Mouse (Mus musculus) stomach, embryonic 16.5 days (tissue): Measurements from ENCODE around the gene Lpar3. TPM values are rescaled to one million over a fixed set of nuclear protein-coding genes. Genes with fewer than 3 reads are reported as not detected.
A peak's percentile ranks its signal among the peaks of the same experiment; 100 is the strongest.

Experiments
- ATAC-seq: fragments of 200-750 bp; cut with Nextera tagmentation; 2 replicates; pipeline ENCODE4 v1.8.0; 2017; ENCODE audit warnings: moderate number of reproducible peaks, moderate TSS enrichment; ENCODE audit not compliant: insufficient read depth, low FRiP score
- H3K27ac ChIP-seq: fragments of 300-500 bp; sonication (generic); 2 replicates; pipeline ENCODE4 v1.5.1; 2014; ENCODE audit warnings: low read length
- H3K27me3 ChIP-seq: fragments of 300-500 bp; sonication (generic); 2 replicates; pipeline ENCODE4 v1.6.1; 2014; ENCODE audit warnings: low read length, control low read depth, mixed read lengths; ENCODE audit not compliant: control insufficient read depth, insufficient read depth
- H3K36me3 ChIP-seq: fragments of 300-500 bp; sonication (generic); 2 replicates; pipeline ENCODE4 v1.6.1; 2014; ENCODE audit warnings: low read length; ENCODE audit not compliant: control insufficient read depth, insufficient read depth
- H3K4me1 ChIP-seq: fragments of 300-500 bp; sonication (generic); 2 replicates; pipeline ENCODE4 v1.6.1; 2014; ENCODE audit warnings: low read length, control low read depth, mixed read lengths; ENCODE audit not compliant: control insufficient read depth, insufficient read depth
- H3K4me2 ChIP-seq: fragments of 300-500 bp; sonication (generic); 2 replicates; pipeline ENCODE4 v1.6.1; 2014; ENCODE audit warnings: low read depth, low read length, mixed read lengths
- H3K4me3 ChIP-seq: fragments of 300-500 bp; sonication (generic); replicated peaks from 2 replicates; pipeline ENCODE4 v1.5.1; 2014; ENCODE audit warnings: mild to moderate bottlenecking, low read length
- H3K9ac ChIP-seq: fragments of 300-500 bp; sonication (generic); 2 replicates; pipeline ENCODE4 v1.6.1; 2014; ENCODE audit warnings: low read length
- H3K9me3 ChIP-seq: fragments of 300-500 bp; sonication (generic); replicated peaks from 2 replicates; pipeline ENCODE4 v1.6.1; 2016; ENCODE audit warnings: low read length, control low read depth; ENCODE audit not compliant: control insufficient read depth
- WGBS: fragments of 180-500 bp; shearing (Covaris S2); extraction: QIAGEN DNeasy Blood & Tissue Kit; methylation state at CpG from one replicate; pipeline ENCODE4 v1.1.7; 2014; 5-methylcytosine and 5-hydroxymethylcytosine counted together
- polyA plus RNA-seq: library from polyadenylated mRNA; unstranded; fragments of >200 nt; fragmentation: Nextera tagmentation; extraction: Ambion mirVana; gene quantifications from 2 replicates; pipeline ENCODE4 v1.2.1, GENCODE M21; 2015

Gene Lpar3
- polyA plus RNA-seq, result 1.3 and 1.4 TPM in 2 replicates

DNA sequence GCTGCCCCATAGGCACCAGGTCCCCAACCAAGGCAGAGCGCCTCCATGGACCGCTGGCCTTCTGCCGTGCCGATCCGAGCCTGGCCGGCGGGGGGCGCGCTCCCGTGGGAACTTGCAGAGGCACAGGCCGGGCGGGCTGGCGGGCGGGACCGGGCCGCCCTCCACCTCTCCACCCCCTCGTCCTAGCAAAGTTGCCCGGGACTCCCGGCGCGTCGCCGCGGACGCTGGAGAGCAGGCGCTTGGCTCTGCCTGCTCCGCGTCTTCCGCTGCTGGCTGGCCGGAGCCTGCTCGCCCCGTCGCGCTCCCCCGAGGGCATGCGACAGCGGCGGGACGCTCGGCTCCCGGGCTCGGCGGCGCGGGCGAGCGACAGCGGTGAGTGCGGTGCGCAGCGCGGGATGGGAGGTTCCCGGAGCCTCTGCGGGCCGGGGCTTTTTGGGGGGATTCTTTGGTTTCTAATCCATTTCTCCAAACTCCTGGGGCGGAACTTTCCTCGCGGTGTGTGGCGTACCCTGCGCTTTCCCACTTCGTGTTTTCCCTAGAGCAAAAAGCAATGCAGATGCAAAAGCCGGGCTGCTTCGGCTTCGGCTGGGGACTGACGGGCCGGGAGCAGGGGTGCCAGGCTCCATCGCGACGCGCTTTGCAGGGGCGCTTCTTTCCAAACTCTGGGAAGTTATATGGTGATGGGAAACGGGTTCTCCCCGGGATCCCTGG lies at the start of gene Lpar3:
Gene Lpar3 (plus strand): TSS at position 188 of the 711 bp plus-strand sequence.
- WGBS, result 1% methylated on average over 72 of the region's 73 CpGs
- no peaks in the 10 kb centered on the region for H3K4me1 ChIP-seq
- H3K9ac ChIP-seq, result peak within 1 kb of the TSS; percentile 65

DNA sequence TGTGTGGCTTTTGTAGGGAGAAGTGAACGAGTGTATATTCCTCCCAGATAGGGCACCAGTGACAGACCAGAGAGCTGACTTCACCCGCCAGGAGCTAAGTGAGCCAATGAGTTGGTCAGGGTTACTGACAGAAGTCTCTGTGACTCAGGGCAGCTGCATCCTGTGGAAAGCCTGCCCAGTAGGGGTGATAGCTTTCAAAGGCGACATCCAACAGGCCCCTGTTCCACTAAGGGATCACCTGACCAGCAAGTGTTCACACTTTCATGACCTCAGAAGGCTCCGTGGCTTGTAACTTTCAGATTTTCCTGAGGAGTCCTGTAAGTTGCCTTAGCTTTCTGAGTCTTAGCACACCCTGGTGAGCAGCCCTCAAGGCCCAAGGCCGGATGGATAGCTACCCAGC lies 47.7 kb upstream of the Lpar3 start:
- no peak overlapping the region for H3K9ac ChIP-seq
- no peak overlapping the region for H3K4me2 ChIP-seq
- 64% methylated on average over 5 of the region's 5 CpGs for WGBS
- H3K36me3 ChIP-seq, result no peaks in the 10 kb centered on the region
- no peaks in the 10 kb centered on the region for H3K9me3 ChIP-seq
- H3K4me3 ChIP-seq, result no peak overlapping the region
- no peak overlapping the region for H3K27ac ChIP-seq
- H3K27me3 ChIP-seq, result no peaks in the 10 kb centered on the region
- H3K4me1 ChIP-seq, result no peaks in the 10 kb centered on the region
- ATAC-seq, result no peak

More for the DNA sequence above, at the start of gene Lpar3:
- Histone ChIP-seq H3K4me2 (peak within 1 kb of the TSS; percentile 86), H3K4me3 (peak within 1 kb of the TSS; percentile 55), H3K36me3 (no peaks in the 10 kb centered on the region), H3K9me3 (no peaks in the 10 kb centered on the region), H3K27me3 (peaks cover 20% of the 10 kb centered on the region), H3K27ac (no peak within 1 kb of the TSS)
- ATAC-seq, result peak; percentile 85

DNA sequence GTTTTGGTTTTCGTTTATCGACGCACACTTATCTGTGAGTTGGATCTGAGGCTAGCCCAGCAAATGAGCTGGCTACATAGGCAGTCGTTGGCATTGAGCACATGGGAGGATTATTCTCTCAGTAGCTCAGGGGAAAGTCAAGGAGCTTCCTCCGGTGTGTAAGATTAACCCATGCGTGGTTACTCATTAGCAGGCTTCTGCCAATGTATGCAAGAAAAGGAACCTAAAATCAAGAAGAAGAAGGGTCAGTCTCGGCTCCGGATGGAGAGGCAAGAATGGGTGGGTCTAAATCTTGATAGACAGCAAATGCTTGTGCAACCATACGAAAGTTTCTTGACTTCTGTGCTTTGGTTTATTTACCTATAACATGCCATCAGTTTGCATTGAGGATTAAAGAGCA lies 46.5 kb upstream of the Lpar3 start:
- H3K4me3 ChIP-seq, result no peak overlapping the region
- no peaks in the 10 kb centered on the region for H3K27me3 ChIP-seq

GRCm38 (mm10) chr3:146177295-146177694 lies 43.5 kb upstream of the Lpar3 start:
- peak overlapping the region; percentile 68 for H3K4me2 ChIP-seq
- H3K27ac ChIP-seq, result no peak overlapping the region
- no peaks in the 10 kb centered on the region for H3K36me3 ChIP-seq
- H3K27me3 ChIP-seq, result no peaks in the 10 kb centered on the region
- 61% methylated on average over 7 of the region's 7 CpGs for WGBS
- H3K9ac ChIP-seq, result no peak overlapping the region
- H3K4me3 ChIP-seq, result no peak overlapping the region
- H3K9me3 ChIP-seq, result no peaks in the 10 kb centered on the region
- H3K4me1 ChIP-seq, result no peaks in the 10 kb centered on the region; the same call in 1 of the 2 replicates
- ATAC-seq, result no peak

More for the DNA sequence above, 46.5 kb upstream of the Lpar3 start:
- Histone ChIP-seq H3K36me3 (no peaks in the 10 kb centered on the region), H3K27ac (no peak overlapping the region), H3K9me3 (no peaks in the 10 kb centered on the region), H3K4me2 (no peak overlapping the region), H3K9ac (no peak overlapping the region), H3K4me1 (no peaks in the 10 kb centered on the region; the same call in 1 of the 2 replicates)
- ATAC-seq, result no peak
- 79% methylated on average over 9 of the region's 9 CpGs for WGBS

DNA sequence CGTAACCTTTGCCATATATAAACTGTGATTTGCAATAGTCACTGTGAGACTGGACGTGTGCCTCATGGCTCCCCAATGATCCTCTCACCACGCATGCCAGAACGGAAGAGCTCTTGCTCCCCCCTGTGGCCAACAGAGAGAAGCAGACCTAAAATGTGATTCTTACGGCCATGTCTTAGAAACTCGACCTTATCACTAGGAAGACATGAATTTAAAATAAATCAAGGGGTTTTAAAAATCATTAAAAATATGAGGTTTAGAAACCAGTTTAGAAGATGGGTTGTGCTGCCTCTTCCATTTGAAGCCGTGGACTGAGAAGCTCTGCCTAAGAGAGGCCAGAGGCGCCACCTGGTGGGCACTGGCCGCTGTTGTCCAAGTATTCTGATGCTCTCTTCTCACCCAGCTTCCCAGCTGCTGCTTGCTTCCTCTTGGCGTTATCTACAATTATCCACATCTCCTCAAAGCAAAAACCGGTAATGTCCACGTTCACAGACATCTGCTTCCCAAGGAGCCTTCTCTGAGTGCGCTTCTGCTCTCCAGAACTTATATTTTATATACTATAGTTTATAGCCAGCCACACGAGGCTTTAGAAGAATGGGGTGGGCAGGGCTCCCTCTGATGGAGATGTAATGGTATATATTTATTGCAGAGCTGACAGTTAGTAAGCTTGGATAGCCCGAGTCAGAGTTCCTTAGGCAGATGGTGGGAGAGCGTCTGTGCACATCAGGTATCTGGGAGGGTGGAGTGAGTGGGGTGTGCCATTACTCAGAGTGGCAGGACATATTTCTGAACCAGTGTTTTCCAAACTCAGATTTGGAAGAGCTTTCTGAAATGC lies 42.8 kb upstream of the Lpar3 start:
- H3K27me3 ChIP-seq, result no peaks in the 10 kb centered on the region
- ATAC-seq, result peak; percentile 61; the same call in 1 of the 2 replicates
- 5% methylated on average over 16 of the region's 16 CpGs for whole genome bisulfite sequencing
- H3K4me3 ChIP-seq, result peak overlapping the region; percentile 37
- H3K27ac ChIP-seq, result no peak overlapping the region
- 0 out of 2 replicates have a peak overlapping the region, but pooled peaks have one; percentile 59 for H3K9ac ChIP-seq
- no peaks in the 10 kb centered on the region for H3K9me3 ChIP-seq
- H3K4me1 ChIP-seq, result no peaks in the 10 kb centered on the region; the same call in 1 of the 2 replicates
- H3K36me3 ChIP-seq, result no peaks in the 10 kb centered on the region
- peak overlapping the region; percentile 68 for H3K4me2 ChIP-seq

DNA sequence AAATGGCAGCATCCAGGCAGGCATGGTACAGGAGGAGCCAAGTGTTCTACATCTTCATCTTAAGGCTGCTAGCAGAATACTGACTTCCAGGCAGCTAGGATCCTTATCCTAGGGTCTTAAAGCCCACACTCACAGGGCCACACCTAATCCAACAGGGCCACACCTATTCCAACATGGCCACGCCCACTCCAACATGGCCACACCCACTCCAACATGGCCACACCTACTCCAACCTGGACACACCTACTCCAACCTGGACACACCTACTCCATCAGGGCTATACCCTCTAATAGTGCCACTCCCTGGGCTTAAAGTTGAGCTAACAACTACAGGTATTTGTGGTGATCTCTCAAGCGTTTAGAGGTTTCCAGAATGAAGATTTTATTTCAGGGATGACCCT lies 40.4 kb upstream of the Lpar3 start:
- Histone ChIP-seq H3K27ac (no peak overlapping the region), H3K9ac (no peak overlapping the region), H3K27me3 (no peaks in the 10 kb centered on the region), H3K9me3 (no peaks in the 10 kb centered on the region), H3K4me2 (no peak overlapping the region), H3K4me1 (no peaks in the 10 kb centered on the region; the same call in 1 of the 2 replicates), H3K4me3 (no peak overlapping the region), H3K36me3 (no peaks in the 10 kb centered on the region)
- ATAC-seq, result no peak
- WGBS, result 42% methylated on average over 2 of the region's 2 CpGs

DNA sequence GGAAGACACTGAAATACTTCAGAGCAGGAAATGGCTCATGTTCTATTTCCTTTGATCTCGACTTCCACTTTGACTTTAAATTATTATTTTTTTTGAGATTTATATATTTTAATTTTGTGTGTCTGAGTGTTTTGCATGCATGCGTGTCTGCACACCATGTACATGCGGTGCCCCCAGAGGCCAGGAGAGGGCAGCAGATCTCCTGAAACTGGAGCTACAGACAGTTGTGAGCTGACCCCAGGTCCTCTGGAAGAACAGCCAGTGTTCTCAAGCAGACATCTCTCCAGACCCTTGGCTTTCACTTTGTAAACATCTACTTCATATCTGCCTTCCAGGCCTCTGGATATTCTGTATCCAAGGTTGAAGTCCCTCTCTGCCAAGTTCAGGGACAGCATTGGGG lies 39.8 kb upstream of the Lpar3 start:
- Histone ChIP-seq H3K9ac (no peak overlapping the region), H3K4me1 (no peaks in the 10 kb centered on the region; the same call in 1 of the 2 replicates), H3K4me3 (no peak overlapping the region), H3K27me3 (no peaks in the 10 kb centered on the region), H3K4me2 (no peak overlapping the region), H3K36me3 (no peaks in the 10 kb centered on the region), H3K9me3 (no peaks in the 10 kb centered on the region), H3K27ac (no peak overlapping the region)
- 37% methylated on average over 3 of the region's 3 CpGs for WGBS
- ATAC-seq, result no peak

DNA sequence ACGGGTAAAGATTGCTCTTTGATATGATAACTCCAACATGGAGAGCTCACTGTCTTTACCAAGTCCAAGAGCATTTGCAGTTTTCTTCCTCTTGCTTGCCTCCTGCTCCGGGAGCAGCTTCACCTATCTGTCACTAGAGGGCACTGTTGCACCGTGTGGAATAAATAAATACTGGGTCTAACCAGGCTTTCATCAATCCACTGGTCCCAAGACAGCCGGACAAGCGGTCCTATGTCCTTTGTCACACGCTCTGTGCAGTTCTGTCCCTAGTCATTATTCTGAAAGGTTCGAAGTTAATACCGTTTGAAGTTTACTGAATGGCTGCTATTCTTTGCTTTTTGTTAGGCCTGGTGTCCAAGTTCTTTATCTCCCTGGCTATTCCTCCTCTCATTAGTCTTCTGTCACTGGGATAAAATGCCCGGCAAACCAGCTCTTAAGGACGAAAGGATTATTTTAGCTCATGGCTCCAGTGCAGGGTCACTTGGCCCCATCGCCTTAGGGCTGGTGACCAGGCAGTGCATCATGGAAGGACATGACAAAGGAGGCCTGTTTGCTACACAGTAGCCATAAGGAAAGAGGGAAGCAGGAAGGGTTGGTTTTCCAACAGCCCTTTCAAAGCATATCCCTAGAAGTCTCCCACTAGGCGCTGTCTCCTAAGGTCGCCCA lies 35.6 kb upstream of the Lpar3 start:
- H3K27me3 ChIP-seq, result no peaks in the 10 kb centered on the region
- H3K27ac ChIP-seq, result no peak overlapping the region
- no peaks in the 10 kb centered on the region for H3K9me3 ChIP-seq
- no peak overlapping the region for H3K4me2 ChIP-seq
- H3K9ac ChIP-seq, result no peak overlapping the region
- H3K36me3 ChIP-seq, result no peaks in the 10 kb centered on the region
- H3K4me1 ChIP-seq, result no peaks in the 10 kb centered on the region
- 21% methylated on average over 13 of the region's 13 CpGs for WGBS
- no peak overlapping the region for H3K4me3 ChIP-seq
- ATAC-seq, result peak; percentile 43; the same call in 1 of the 2 replicates
